Mouse (Mus musculus): ENCODE data around the gene 1700017B05Rik.
"Not testable (repeated sequence)": the region's sequence is repeated elsewhere in the genome, so short reads cannot be mapped to it uniquely, and the experiment has no call there.

The 1700017B05Rik gene

DNA sequence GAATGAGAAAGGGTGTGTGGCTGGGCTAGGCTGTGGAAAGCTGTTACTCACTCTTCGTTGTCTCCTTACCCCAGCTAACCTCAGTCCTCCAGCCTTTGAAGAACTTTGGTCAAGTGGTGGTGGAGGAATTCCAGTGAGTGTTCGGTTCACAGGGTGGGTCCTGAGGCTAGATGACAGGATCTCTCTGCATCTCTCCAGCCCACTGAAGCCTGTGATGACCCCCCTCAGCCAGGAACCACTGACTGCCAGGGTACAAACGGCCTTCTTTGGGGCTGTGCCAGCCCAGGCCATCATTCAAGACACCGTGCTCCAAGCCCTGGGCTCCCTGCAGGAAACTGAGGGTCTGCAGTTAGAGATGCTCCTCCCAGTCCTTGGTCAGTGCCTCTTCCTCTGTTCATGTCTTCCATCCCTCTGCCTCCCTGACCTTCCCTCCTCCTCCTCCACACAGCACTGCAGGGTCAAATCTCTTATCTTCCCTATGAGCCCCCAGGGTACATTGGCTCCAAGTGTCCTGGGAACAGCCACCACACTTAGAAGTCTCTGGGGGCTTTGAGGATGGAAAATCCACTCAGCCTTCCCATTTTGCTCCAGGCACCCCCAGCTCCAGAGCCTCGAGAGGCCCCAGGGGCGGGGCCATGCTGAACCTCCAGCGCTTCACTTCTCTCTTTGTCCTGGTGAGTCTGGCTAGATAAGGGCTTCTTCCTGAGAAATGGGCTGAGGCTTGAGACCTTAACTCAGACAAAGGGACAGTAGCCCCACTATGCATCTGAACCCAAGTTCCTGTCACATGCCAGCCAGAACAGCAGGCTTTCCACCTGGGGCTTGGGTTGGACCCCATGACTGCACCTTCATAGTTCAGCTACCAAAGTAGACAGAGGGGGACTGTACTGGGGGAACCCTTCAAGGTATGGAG is 14.1 kb downstream of the 1700017B05Rik start:
- DNase-seq (ENCODE audit: inconsistent age in 2 of 2, low spot score in 1 of 2): peak in 1 of 2 experiments; percentile 35

DNA sequence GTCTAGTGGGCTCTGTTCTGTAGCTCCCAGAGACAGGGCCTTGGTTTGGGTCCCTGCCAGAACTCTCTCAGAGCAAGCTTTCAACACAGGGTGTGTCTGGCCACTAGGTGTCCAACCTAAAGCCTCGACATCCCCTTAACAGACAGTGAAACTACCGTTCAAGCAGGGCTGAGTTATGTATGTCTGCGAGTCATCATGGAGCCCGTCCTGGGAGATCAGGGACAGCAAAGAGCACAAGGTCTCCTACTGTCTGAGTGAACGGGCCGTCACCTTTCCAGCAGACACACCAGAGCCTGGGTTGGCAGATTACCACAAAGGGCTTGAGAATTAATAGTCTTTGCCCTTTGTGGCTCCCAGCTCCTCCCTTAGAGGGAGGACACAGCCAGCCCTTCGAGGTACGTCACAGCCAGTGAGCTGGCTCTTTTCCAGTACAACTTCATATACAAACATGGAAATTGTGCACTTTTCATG is 15.2 kb downstream of the 1700017B05Rik start:
- peak; percentile 42 to 76 for DNase-seq (ENCODE audit: inconsistent age in 2 of 2, low spot score in 1 of 2)

DNA sequence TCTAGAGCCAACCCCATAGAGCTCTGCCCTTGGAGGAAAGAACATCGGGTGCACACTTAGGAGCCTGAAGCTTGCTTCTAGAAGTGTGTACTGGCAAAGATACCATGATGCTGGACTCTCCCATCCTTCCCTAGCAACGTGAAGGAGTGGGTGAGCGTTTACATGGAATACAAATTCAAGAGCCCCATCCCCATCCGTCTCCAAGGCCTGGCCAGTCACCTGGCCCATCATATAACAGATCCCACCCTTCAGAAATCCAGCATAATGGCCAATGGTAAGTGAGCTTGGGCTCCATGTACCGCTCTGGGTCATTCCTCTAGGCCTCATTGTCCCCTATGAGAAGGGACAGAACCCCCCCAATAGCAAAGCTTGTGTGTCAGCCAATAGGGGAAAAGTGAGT is 15.9 kb downstream of the 1700017B05Rik start:
- no peak for DNase-seq (ENCODE audit: inconsistent age in 2 of 2, low spot score in 1 of 2)

DNA sequence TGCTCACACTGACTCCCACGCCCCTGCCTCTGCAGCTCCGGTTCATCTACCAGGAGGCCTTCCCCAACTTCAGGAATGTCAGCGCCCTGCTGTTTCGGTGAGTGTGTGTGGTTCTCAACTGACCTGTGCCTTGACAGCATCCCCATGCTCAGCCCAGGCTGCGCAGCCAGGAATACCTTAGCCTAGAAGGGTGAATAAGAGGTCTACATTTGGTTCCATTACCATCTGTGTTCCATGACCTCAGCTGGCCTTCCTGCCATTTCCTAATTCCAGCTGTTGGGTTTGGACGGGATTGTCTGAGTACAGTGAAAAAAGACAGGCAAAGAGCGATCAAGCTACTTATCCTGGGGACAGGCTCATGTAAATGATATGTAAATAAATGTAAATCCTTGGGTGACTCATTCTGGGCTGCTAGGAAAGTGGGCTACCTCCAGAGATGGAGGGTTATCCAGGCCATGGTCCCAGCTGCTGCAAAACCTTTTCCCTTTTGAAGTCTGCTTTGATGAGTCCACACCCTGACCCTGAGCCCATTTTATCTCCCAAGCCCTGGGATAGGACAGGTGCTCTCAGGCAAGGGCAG is 18.2 kb downstream of the 1700017B05Rik start:
- peak in 1 of 2 experiments; percentile 27 for DNase-seq (ENCODE audit: inconsistent age in 2 of 2, low spot score in 1 of 2)

DNA sequence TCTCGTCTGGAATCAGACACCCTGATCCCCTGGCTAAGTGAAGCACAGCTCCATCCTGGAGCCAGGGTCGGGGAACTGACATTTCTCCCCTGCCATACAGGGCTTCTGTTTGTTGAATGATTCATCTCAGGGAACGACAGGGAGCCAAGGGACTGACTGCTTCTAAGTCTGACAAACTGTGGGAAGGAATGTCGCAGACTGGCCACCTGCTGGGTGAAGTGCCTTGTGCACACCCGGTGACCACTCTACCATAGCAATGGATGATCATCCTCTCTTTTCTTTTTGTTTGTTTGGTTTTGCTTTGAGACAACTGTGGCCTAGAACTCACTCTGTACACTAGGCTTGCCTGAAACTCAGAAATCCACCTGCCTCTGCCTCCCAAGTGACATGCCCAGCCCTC is 19.5 kb downstream of the 1700017B05Rik start:
- peak in 1 of 2 experiments; percentile 20 for DNase-seq (ENCODE audit: inconsistent age in 2 of 2, low spot score in 1 of 2)

DNA sequence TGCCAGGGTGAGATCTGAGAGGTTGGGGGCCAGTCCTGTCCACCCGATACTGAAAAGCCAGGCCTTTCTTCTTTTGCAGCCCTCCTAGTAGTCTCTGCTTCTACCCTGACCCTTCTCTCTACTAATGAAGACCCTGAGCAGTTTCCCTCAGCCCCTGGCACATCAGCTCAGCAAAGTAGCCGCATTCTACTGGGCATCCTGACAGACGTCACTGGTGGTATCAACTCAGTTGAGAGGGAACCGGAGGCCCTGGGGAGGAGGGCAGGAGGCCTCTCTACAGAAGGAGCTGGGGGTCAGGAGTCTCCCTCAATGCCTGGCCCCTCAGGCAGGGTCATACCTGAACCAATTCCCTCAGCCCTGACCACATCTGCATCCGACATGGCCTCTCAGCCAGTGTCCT is 21.3 kb downstream of the 1700017B05Rik start:
- peak in 1 of 2 experiments; percentile 15 for DNase-seq (ENCODE audit: inconsistent age in 2 of 2, low spot score in 1 of 2)

DNA sequence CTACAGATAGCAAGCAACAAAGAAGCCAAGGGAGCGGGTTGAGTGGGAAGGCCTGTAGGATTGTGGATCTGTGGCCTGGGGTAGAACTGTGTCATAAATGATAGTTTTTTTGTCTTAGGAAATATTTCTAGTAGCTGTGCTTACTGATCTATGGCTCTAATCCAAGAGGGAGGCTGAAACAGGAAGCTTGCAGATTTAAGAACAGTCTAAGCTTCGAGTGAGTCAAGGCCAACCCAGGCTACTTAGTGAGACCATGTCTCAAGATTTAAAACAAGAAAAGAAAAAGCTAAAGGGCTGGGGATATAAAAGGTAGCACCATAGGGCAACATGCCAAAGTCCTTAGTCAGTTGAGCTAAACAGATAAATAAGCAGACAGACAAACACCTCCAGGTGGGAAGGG is 24.2 kb downstream of the 1700017B05Rik start:
- peak in 1 of 2 experiments; percentile 17 for DNase-seq (ENCODE audit: inconsistent age in 2 of 2, low spot score in 1 of 2)

DNA sequence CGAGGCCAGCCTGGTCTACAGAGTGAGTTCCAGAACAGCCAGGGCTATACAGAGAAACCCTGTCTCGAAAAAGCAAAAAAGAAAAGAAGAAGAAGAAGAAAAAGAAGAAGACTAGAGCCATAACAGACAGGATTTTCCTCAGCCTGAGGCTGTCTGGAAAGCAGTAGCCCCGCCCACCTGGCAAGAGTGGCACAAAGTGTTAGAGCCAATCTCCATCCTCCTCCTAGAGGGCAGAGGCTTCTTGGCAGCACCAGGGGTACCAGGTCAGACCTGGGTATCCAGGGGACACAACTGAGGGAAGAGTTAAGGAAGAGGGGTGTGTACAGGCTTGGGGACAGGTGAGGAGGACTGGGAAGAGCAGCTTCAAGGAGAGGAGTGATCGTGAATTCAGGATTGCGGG is 24.7 kb downstream of the 1700017B05Rik start:
- DNase-seq (ENCODE audit: inconsistent age in 2 of 2, low spot score in 1 of 2): peak in 1 of 2 experiments; percentile 17

DNA sequence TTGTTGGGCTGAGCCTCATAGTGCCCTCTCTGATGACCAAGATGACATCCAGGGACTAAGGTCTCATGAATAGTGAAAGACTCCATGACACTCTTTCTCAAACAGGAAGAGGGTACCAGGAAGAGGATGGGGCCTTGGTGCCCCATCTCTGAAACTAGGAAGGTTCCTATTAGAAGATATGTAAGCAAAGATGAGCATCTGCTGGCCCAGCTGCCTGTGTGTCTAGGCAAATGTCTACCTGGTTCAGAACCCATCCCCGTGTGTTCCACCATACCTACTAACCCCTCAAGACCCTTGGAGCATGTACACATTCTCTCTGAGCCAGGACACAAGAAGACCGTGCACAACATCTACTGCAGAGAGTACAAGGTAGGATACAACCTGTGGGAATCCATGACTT is 26.2 kb downstream of the 1700017B05Rik start, which contains the start of gene Trcg1:
Gene Trcg1 (plus strand): TSS at position 301 of the 400 bp plus-strand sequence.
- no peak for DNase-seq (ENCODE audit: inconsistent age in 2 of 2, low spot score in 1 of 2)

DNA sequence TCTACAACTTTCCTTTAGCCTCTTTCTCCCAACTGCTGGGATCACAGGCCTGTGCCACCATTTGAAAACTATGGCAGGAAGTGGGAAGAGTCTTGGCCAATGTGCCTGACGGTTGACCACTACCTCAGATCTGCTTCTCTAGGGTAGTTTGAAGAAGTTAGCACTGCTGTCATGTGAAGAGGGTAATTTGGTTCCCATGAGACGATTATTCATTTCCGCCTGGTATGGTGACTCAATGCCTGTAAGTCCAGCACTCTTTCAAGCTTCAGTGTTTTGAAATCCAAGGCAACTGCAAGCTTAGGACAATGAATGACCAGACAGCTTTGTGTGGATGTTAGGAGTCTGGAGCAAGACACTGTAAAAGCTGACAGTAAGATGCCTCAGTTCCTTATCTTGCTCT is 28.6 kb downstream of the 1700017B05Rik start:
- DNase-seq (ENCODE audit: inconsistent age in 2 of 2, low spot score in 1 of 2): peak in 1 of 2 experiments; percentile 71

DNA sequence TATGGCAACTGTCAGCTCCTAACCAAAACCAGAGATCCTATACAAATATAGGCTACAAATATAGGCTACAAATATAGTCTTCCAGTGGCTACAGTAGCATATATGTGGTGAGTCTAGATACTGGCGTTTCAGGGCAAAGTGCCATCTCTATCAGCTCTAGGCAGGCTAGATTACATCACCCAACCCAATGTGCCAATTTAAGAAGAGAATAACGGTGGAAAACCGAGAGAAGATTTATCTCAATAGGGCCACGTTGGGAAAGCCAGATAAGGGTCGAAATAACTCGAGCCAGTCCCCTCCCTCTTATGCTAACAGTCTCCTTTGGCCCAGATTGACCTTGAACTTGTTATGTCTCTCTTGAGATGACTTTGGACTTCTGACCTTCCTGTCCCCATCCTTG is 29.3 kb downstream of the 1700017B05Rik start:
- peak in 1 of 2 experiments; percentile 45 for DNase-seq (ENCODE audit: inconsistent age in 2 of 2, low spot score in 1 of 2)

DNA sequence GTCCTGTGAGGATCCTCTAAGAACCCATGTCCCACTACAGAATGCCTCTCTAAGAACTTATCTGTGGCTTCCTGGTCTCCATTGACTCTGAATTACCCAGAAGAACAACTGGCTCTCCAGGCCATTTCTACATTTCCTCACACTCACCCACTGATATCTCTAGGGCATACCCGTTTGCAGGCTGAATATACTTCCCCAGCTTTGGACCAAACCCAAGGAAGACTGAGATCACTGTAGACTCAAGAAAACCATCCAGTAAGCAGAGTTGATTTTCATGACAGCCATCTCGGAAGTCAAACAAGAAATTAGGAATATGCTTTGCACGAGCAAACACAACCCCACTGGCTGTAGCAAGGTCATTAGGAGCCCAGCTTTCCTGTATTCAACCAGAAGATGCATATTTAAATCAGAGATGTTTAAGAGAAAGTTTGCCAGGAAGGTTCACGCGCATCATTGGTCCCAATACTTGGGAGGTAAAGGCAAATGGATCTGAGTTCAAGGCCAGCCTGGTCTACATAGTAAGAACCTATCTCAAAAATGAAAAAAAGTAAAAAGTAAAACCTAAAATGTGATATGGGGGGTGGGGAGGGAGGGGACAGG is 30.0 kb downstream of the 1700017B05Rik start:
- no peak for DNase-seq (ENCODE audit: inconsistent age in 2 of 2, low spot score in 1 of 2)

DNA sequence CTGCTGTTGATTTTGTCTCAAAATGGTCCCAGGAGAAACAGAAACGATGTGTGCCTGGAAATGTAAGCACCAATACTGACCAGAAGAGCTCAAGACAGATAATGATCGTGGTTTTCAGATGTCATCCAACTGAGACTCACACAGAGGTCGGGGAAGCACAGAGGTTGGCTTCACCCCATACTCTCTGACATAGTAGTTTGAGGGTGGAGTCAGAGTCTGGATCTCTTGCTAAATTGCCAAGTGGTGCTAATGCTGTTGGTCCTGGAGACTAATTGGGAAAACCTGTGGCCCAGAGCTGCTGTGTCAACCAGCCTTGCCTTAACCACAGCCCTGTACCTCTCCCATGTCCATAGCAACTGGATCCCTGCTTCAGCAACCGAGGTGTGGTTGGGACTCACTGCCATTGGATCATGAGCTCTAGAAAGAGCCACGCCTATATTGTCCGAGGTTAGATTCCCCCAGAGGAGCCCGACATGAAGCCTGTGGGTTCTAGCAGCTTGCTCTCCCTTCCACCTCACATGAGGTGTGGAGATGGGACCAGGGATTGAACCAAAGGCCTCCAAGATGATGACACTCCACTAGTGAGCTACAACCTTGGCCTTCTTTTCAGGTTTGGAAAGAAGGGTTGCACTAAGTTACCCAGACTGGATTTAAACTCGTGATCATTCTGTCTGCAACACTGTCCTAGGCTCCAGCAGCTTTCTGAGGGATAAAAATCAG is 30.7 kb downstream of the 1700017B05Rik start:
- no peak for DNase-seq (ENCODE audit: inconsistent age in 2 of 2, low spot score in 1 of 2)

DNA sequence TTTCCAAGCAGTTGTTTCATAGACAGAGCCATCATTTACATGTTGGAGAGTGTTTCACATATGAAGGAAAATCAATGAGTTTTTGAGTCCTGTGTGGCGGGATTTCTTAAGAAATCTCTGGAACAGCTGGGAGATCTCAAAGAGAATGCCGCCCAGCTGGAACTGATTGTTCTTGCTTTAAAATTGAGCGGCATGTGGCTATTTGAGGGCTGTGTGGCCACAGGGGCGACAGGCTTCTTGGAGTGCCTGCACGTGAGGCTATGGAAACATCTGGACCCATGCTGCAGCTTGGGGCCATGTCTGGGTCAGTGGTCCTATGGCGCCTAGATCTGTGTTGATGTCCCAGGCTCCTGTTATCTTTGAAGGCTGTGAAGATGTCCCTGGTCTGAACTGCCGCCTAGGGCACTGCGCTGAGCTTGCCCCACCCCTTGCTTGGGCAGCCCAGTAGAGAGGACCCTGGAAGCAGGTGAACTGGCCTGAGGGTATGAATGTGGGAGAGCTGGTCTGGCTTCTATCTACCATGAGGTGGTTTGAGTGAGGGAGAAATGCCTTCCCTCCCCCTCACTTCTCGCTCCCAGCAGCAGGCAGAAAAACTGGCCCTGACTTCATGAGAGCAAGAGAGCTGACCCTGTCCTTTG is 32.1 kb downstream of the 1700017B05Rik start:
- no peak for DNase-seq (ENCODE audit: inconsistent age in 2 of 2, low spot score in 1 of 2)

DNA sequence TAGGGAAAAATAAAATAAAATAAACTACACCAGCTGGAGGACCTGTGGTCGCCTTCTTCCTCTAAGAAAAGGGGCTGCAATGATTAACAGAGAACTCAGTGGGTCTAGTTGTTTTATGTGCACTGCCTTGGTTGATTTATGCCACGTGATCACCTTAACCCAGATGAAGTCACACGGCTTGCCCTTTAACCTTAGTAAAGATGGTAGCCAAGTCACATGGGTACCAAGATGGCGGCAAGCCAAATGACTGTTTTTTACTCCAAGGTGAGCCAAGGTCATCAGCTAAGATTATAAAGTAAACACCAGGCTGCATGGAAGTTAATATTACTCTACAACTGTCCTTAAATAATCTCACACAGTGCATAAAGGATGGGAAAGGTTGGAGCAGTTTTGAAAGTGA is 32.7 kb downstream of the 1700017B05Rik start:
- peak in 1 of 2 experiments; percentile 82 for DNase-seq (ENCODE audit: inconsistent age in 2 of 2, low spot score in 1 of 2)

DNA sequence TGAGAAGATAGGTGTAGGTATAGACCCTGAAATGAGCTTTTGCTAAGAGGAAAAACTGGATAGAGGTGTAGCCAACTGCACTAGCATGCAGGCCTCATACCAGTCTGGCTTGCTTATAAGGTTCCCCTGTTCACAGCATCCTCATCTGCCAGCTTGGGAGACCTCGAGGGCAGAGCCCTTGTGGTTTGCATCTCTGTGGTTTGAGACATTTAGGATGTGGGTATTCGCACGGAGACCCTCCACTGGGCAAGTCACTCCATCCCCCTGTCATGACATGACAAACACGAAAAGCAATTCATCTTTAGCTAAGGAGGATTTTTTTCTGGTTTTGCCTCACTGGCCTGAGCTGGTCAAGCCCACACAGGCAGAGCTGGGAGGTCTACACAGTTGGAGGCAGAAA is 34.2 kb downstream of the 1700017B05Rik start:
- DNase-seq (ENCODE audit: inconsistent age in 2 of 2, low spot score in 1 of 2): no peak

DNA sequence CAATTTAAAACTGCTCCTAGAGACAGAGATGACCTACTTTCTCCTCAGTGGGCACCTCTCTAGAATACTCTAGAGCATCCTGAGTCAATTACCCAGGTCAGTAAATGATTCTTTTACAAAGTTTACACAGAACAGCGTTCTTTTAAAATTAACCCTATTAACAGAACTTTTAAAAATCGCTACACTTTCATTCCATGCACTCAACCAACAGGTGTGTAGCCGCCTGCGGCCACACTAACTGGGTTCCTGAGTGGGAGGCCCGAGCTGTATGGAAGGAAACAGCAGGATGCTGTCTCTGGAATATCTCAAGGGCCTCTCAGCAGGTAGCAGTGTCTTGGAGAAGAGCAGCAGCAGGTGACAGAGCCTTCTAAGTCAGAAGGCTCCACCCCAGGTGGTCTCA is 35.2 kb downstream of the 1700017B05Rik start:
- DNase-seq (ENCODE audit: inconsistent age in 2 of 2, low spot score in 1 of 2): no peak

DNA sequence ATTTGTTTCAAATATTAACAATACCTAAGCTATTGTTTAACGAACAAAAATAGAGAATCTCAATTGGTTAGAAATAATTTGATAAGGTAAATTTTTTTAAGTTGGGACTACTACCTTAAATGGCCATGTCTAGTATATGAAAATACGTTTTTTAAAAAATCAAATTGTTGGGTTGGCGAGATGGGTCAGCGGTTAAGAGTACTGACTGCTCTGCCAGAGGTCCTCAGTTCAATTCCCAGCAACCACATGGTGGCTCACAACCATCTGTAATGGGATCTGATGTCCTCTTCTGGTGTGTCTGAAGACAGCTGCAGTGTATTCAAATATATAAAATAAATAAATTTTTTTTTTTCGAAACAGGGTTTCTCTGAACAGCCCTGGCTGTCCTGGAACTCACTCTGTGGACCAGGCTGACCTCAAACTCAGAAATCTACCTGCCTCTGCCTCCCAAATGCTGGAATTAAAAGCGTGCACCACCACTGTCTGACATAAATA is 35.7 kb downstream of the 1700017B05Rik start:
- not testable (repeated sequence) for DNase-seq (ENCODE audit: inconsistent age in 2 of 2, low spot score in 1 of 2)

DNA sequence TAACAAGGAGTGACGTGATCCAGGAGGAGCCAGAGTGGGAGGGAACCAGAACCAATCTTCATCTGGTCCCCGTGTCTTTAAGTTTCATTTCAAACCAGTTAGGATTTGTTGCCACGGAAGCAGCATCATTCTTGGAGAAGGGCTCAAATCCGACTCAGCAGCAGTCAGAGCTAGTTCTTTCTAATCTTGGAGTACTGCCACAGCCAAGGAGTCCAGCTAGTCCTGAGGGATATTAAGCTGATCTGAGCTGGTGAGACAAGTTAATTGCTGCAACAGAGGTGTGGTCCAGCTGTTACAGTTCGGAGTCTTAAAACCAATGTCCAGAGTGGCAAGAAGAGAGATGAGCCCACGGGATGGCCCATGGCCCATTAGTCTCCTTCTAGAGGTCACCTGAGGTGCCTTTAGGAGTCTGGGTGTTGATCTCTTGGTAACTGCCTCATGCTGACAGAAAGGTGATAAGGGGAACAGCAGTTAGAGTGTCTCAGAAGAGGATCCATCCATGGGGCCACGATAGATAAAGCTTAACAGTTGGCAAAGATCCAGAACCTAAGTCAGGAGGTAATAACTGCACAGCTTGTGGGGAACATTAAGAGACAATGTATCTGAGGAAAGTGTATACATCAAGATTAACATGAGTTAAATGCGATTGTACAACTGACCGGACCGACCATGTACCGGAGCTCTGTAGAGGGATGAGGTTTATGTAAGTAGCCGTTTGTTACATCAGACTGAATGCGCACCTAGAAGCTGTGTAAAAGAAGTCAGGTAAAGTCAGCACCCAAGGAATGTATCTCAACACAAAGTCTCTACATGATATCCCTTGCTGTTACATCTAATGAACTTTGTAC is 36.4 kb downstream of the 1700017B05Rik start:
- DNase-seq (ENCODE audit: inconsistent age in 2 of 2, low spot score in 1 of 2): no peak
